ENCODE assay signal across 8 mouse cellular contexts in genomic region chr17:87447612-87448200, GRCm38 (mm10). TPM values are rescaled to one million over a fixed set of nuclear protein-coding genes. Genes with fewer than 3 reads are reported as not detected.
DNase-seq lines count a peak whose midpoint lies in the region; ATAC-seq lines count a peak whose summit lies in the region.

No protein-coding gene starts in this region.

- H3K9ac ChIP-seq in limb, embryonic 11.5 days (ENCODE audit: low read length): peak overlapping the region; percentile 97
- H3K9ac ChIP-seq in stomach, embryonic 14.5 days (replicated peaks; ENCODE audit: low read depth, low read length): peak overlapping the region; percentile 95

- H3K4me2 ChIP-seq in limb, embryonic 11.5 days (ENCODE audit: low read depth, severe bottlenecking): peak overlapping the region; percentile 61
- peak overlapping the region; percentile 60 for H3K4me2 ChIP-seq in stomach, embryonic 14.5 days (replicated peaks; ENCODE audit: low read depth, low read length)

- no peak overlapping the region for H3K27ac ChIP-seq in limb, embryonic 11.5 days (replicated peaks; ENCODE audit: low read depth, low read length)
- H3K27ac ChIP-seq in stomach, embryonic 14.5 days (ENCODE audit: low read length): peak overlapping the region; percentile 98; the same call in 1 of the 2 replicates

- H3K27me3 ChIP-seq in limb, embryonic 11.5 days (ENCODE audit: control insufficient read depth, insufficient read depth, low read length): no peaks in the 10 kb centered on the region
- no peaks in the 10 kb centered on the region for H3K27me3 ChIP-seq in stomach, embryonic 14.5 days (ENCODE audit: control insufficient read depth, insufficient read depth, low read length)

- H3K4me1 ChIP-seq in limb, embryonic 11.5 days (ENCODE audit: control insufficient read depth, insufficient read depth, low read length): peaks cover 8% of the 10 kb centered on the region
- H3K4me1 ChIP-seq in stomach, embryonic 14.5 days (ENCODE audit: control insufficient read depth, insufficient read depth, low read length): peaks cover 16% of the 10 kb centered on the region

- ATAC-seq in limb, embryonic 11.5 days (ENCODE audit: insufficient number of reproducible peaks, low FRiP score, low TSS enrichment, low read depth): no peak
- no peak for ATAC-seq in stomach, embryonic 14.5 days (ENCODE audit: insufficient number of reproducible peaks, insufficient read depth, low FRiP score, low read depth)

- 38% methylated on average over 12 of the region's 12 CpGs for WGBS in limb, embryonic 11.5 days
- WGBS in stomach, embryonic 14.5 days: 44% methylated on average over 12 of the region's 12 CpGs

- H3K9me3 ChIP-seq in limb, embryonic 11.5 days (ENCODE audit: control insufficient read depth, low read length): no peaks in the 10 kb centered on the region
- no peaks in the 10 kb centered on the region for H3K9me3 ChIP-seq in stomach, embryonic 14.5 days (ENCODE audit: control insufficient read depth, low read depth, low read length)

- H3K4me3 ChIP-seq in limb, embryonic 11.5 days (ENCODE audit: low read depth, low read length): peak overlapping the region; percentile 95
- peak overlapping the region; percentile 90 for H3K4me3 ChIP-seq in stomach, embryonic 14.5 days (ENCODE audit: low read depth, low read length)

- H3K36me3 ChIP-seq in limb, embryonic 11.5 days (ENCODE audit: control insufficient read depth, insufficient read depth, low read length): peaks cover 2% of the 10 kb centered on the region; the same call in 1 of the 2 replicates
- no peaks in the 10 kb centered on the region for H3K36me3 ChIP-seq in stomach, embryonic 14.5 days (ENCODE audit: control insufficient read depth, insufficient read depth, low read length)

- DNase-seq in embryo, embryonic 10.5 days (ENCODE audit: low spot score): peak; percentile 26
- DNase-seq in embryo, embryonic 9.5 days (ENCODE audit: extremely low spot score): no peak
- peak; percentile 17 for DNase-seq in thymus, postnatal 0 days (ENCODE audit: low spot score)
- DNase-seq in thymus, postnatal 10 days (ENCODE audit: low spot score in 2 of 2): no peak
- DNase-seq in limb, embryonic 11.5 days (ENCODE audit: low spot score): no peak
- DNase-seq in spleen, postnatal 14 days (ENCODE audit: low spot score in 2 of 2): no peak
- no peak for DNase-seq in urinary bladder, postnatal 14 days (ENCODE audit: low spot score)

RNA-seq across cellular contexts. Expression of gene Calm2, which starts 1.0 kb away (rescaled TPM):
- polyA plus RNA-seq in thymus, postnatal 0 days (2015; fragmentation: Nextera tagmentation; extraction: Ambion mirVana): 943 and 956 TPM in 2 replicates
- polyA plus RNA-seq in limb, embryonic 11.5 days (2014; fragmentation: Nextera tagmentation; extraction: Ambion mirVana): 1,041 and 1,089 TPM in 2 replicates
- 951 and 1,023 TPM in 2 replicates for polyA plus RNA-seq in stomach, embryonic 14.5 days (2014; fragmentation: Nextera tagmentation; extraction: Ambion mirVana)

RNA-seq across cellular contexts. Expression of gene Stpg4, which starts 20.2 kb away (rescaled TPM):
- 0.23 TPM in 2 replicates for polyA plus RNA-seq in thymus, postnatal 0 days (2015; fragmentation: Nextera tagmentation; extraction: Ambion mirVana)
- polyA plus RNA-seq in limb, embryonic 11.5 days (2014; fragmentation: Nextera tagmentation; extraction: Ambion mirVana): 0.23 TPM in 1 of 2 replicates, not detected in the other
- not detected in 2 replicates for polyA plus RNA-seq in stomach, embryonic 14.5 days (2014; fragmentation: Nextera tagmentation; extraction: Ambion mirVana)

Comparison
In these comparisons a context has a peak if more than half of its experiments do, and no peak if none do; other contexts are left out.
1. DNase-seq: peak in embryo, embryonic 10.5 days (single experiment) and thymus, postnatal 0 days (single experiment); none in embryo, embryonic 9.5 days (single experiment), thymus, postnatal 10 days (0 of 2), limb, embryonic 11.5 days (single experiment), spleen, postnatal 14 days (0 of 2) and urinary bladder, postnatal 14 days (single experiment).